21 mouse cellular contexts compared by ENCODE assay signal in the genomic region with DNA sequence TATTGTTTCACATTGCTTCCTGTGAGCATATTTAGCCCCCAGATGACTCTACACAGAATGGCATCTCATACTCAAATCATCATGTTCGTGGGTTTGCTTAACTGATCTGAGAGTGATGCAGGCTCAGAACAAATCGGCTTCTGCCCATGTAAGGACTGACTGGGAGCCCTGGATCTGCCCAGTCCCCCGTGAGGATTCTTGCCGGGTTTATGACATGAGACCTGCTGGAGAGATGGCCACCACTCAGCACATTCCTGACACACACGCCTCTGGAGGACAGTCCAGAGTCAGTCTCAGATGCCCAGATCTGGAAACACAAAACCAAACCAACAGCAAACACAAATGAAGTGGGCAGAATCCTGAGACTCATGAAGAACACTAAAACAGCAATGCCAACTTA.
DNase-seq lines count a peak whose midpoint lies in the region; ATAC-seq and TF ChIP-seq lines count a peak whose summit lies in the region.
"Had no signal": no experiment of that assay in that cellular context is flagged by ENCODE, and none has a peak within 500 bp of the region (broad histone marks: within the 10 kb centered on the region; RNA-seq: fewer than 3 reads in every experiment).

No protein-coding gene starts in this region.

- H3K9ac ChIP-seq in heart, postnatal 0 days (replicated peaks; ENCODE audit: low read depth, low read length), result no peak overlapping the region
- no peak overlapping the region for H3K9ac ChIP-seq in heart, adult 2 months (ENCODE audit: low read depth, low read length)
- H3K9ac ChIP-seq: embryonic facial prominence, embryonic 13.5 days; forebrain, embryonic 13.5 days; forebrain, postnatal 0 days; hindbrain, embryonic 15.5 days had no signal

- H3K36me3 ChIP-seq in heart, postnatal 0 days (replicated peaks; ENCODE audit: control insufficient read depth, insufficient read depth, low read length), result no peaks in the 10 kb centered on the region
- H3K36me3 ChIP-seq in heart, adult 2 months (ENCODE audit: control insufficient read depth, insufficient read depth, low read length), result peaks cover 4% of the 10 kb centered on the region; the same call in 1 of the 2 replicates
- H3K36me3 ChIP-seq: embryonic facial prominence, embryonic 13.5 days; hindbrain, embryonic 10.5 days; hindbrain, embryonic 15.5 days had no signal

- ATAC-seq in heart, postnatal 0 days (ENCODE audit: insufficient read depth, low read depth), result peak; percentile 49; the same call in 1 of the 2 replicates
- ATAC-seq: activated CD4-positive, CD25-positive, alpha-beta regulatory T cell, adult 4 months; forebrain, embryonic 13.5 days; forebrain, postnatal 0 days; intestine, postnatal 0 days; Patski had no signal

- no peak for TF ChIP-seq CTCF in heart, postnatal 0 days (IDR thresholded peaks at IDR 0.05; ENCODE audit: low read depth)
- TF ChIP-seq CTCF in heart, adult 2 months (IDR thresholded peaks at IDR 0.05), result no peak

- no peaks in the 10 kb centered on the region for H3K79me2 ChIP-seq in heart, adult 2 months (replicated peaks; ENCODE audit: control insufficient read depth, insufficient read depth, low read length)

- no peaks in the 10 kb centered on the region for H3K27me3 ChIP-seq in heart, postnatal 0 days (ENCODE audit: control insufficient read depth, insufficient read depth, low read length)
- H3K27me3 ChIP-seq in heart, adult 2 months (ENCODE audit: control insufficient read depth, insufficient read depth, low read length), result no peaks in the 10 kb centered on the region
- H3K27me3 ChIP-seq: embryonic facial prominence, embryonic 13.5 days; forebrain, embryonic 13.5 days; hindbrain, embryonic 15.5 days; Patski had no signal

- intact Hi-C loops in heart, adult 2 months (cut with DNase I), result loop anchor here (10.0 kb wide), 1 partner anchor 463 kb away; the partner anchor contains the start of gene Lyplal1

- no peak for TF ChIP-seq POLR2A in heart, adult 2 months (IDR thresholded peaks at IDR 0.05; ENCODE audit: insufficient read depth, low read depth, low read length)

- DNase-seq in gastrocnemius, adult 18-20 months (ENCODE audit: low spot score), result peak; percentile 47
- no peak for DNase-seq in gastrocnemius, postnatal 4 days (ENCODE audit: low spot score in 2 of 2)
- DNase-seq in heart, postnatal 0 days (ENCODE audit: low spot score), result no peak
- no peak for DNase-seq in heart, adult 2 months
- peak; percentile 19 to 35 for DNase-seq in kidney, postnatal 4 days
- no peak for DNase-seq in kidney, postnatal 36 days
- no peak for DNase-seq in right cerebral cortex, adult 18-20 months
- no peak for DNase-seq in B cell, adult 2 months
- DNase-seq: adrenal gland, postnatal 14 days; cerebellum, adult 18-20 months; cerebellum, adult 9-11 months; cerebellum, postnatal 36 days; forebrain, postnatal 0 days; kidney, adult 8-10 months had no signal

- H3K9me3 ChIP-seq in heart, postnatal 0 days (replicated peaks; ENCODE audit: control insufficient read depth, low read length), result no peaks in the 10 kb centered on the region
- H3K9me3 ChIP-seq: embryonic facial prominence, embryonic 13.5 days; forebrain, embryonic 13.5 days; hindbrain, embryonic 10.5 days; hindbrain, embryonic 15.5 days had no signal

- peaks cover 17% of the 10 kb centered on the region for H3K4me1 ChIP-seq in heart, postnatal 0 days (ENCODE audit: control insufficient read depth, insufficient read depth)
- peaks cover 3% of the 10 kb centered on the region for H3K4me1 ChIP-seq in heart, adult 2 months (ENCODE audit: control insufficient read depth, insufficient read depth, low read length)
- H3K4me1 ChIP-seq: embryonic facial prominence, embryonic 13.5 days; forebrain, embryonic 13.5 days; hindbrain, embryonic 15.5 days had no signal

- 28% methylated on average over 5 of the region's 5 CpGs for WGBS in heart, postnatal 0 days
- 49% methylated on average over 5 of the region's 5 CpGs for WGBS in heart, adult 2 months

- no peak overlapping the region for H3K4me2 ChIP-seq in heart, postnatal 0 days (ENCODE audit: low read depth, low read length)
- H3K4me2 ChIP-seq: embryonic facial prominence, embryonic 13.5 days; forebrain, embryonic 13.5 days; hindbrain, embryonic 15.5 days had no signal

- H3K4me3 ChIP-seq in heart, postnatal 0 days (ENCODE audit: low read depth, low read length), result no peak overlapping the region
- no peak overlapping the region for H3K4me3 ChIP-seq in heart, adult 2 months
- H3K4me3 ChIP-seq: embryonic facial prominence, embryonic 13.5 days; forebrain, embryonic 13.5 days; hindbrain, embryonic 10.5 days; hindbrain, embryonic 15.5 days had no signal

- no peak overlapping the region for H3K27ac ChIP-seq in heart, postnatal 0 days (ENCODE audit: low read depth)
- no peak overlapping the region for H3K27ac ChIP-seq in heart, adult 2 months
- H3K27ac ChIP-seq: embryonic facial prominence, embryonic 13.5 days; forebrain, embryonic 13.5 days; hindbrain, embryonic 10.5 days; hindbrain, embryonic 15.5 days had no signal

- no peak for TF ChIP-seq EP300 in heart, postnatal 0 days (IDR thresholded peaks at IDR 0.05; ENCODE audit: low read depth)
- no peak for TF ChIP-seq EP300 in heart, adult 2 months (IDR thresholded peaks at IDR 0.05; ENCODE audit: insufficient read depth, low read depth, low read length)

Comparison
In these comparisons a context has a peak if more than half of its experiments do, and no peak if none do; other contexts are left out.
1. DNase-seq: peak in gastrocnemius, adult 18-20 months (single experiment) and kidney, postnatal 4 days (2 of 2); none in gastrocnemius, postnatal 4 days (0 of 2), heart, postnatal 0 days (single experiment), heart, adult 2 months (0 of 2), kidney, postnatal 36 days (0 of 2), right cerebral cortex, adult 18-20 months (single experiment) and B cell, adult 2 months (0 of 2).